Mouse (Mus musculus): Measurements from ENCODE around the gene Nrbp1. TPM values are rescaled to one million over a fixed set of nuclear protein-coding genes. Genes with fewer than 3 reads are reported as not detected.

The Nrbp1 gene
- polyA plus RNA-seq, 2 experiments, result 30.8 to 39.4 TPM

- under 1% methylated on average over 40 of the region's 40 CpGs for WGBS (ENCODE audit: insufficient replicate concordance)
- Histone ChIP-seq H3K27me3 (ENCODE audit: control insufficient read depth, insufficient read depth, low read length) (no peaks in the 10 kb centered on the region), H3K27ac (peak overlapping the region; percentile 84), H3K9me3 (ENCODE audit: control insufficient read depth, low read length) (no peaks in the 10 kb centered on the region), H3K4me2 (ENCODE audit: low read depth) (peak overlapping the region; percentile 83), H3K4me1 (replicated peaks; ENCODE audit: control insufficient read depth in 2 of 2, insufficient read depth in 2 of 2, low read length in 1 of 2) (peaks cover 21 to 22% of the 10 kb centered on the region in 2 experiments), H3K4me3 (ENCODE audit: insufficient read depth in 1 of 2, low read depth in 2 of 2, low read length in 2 of 2) (peak overlapping the region; percentile 88 to 96), H3K9ac (replicated peaks) (peak overlapping the region; percentile 92), H3K36me3 (replicated peaks; ENCODE audit: control insufficient read depth, insufficient read depth, low read depth) (peaks cover 8% of the 10 kb centered on the region; the same call in 1 of the 2 replicates)
- TF ChIP-seq EP300 (IDR thresholded peaks at IDR 0.05; ENCODE audit: low read depth) (no peak), CTCF (IDR thresholded peaks at IDR 0.05; ENCODE audit: low read depth) (peak; percentile 36)
- DNase-seq (ENCODE audit: low read depth in 3 of 3, low spot score in 3 of 3), result peak in 1 of 3 experiments; percentile 31
- peak; percentile 47 for ATAC-seq (ENCODE audit: insufficient read depth)
Observed at GRCm38 (mm10) chr5:31219911-31220447, 20.7 kb upstream of the Nrbp1 start.

GRCm38 (mm10) chr5:31220448-31221303, 20.0 kb upstream of the Nrbp1 start, which contains the start of gene Ppm1g:
Gene Ppm1g, minus strand, starts transcription at chr5:31220687.
- Histone ChIP-seq H3K27me3 (ENCODE audit: control insufficient read depth, insufficient read depth, low read length) (no peaks in the 10 kb centered on the region), H3K27ac (peak within 1 kb of the TSS; percentile 84), H3K9ac (replicated peaks) (peak within 1 kb of the TSS; percentile 92), H3K36me3 (replicated peaks; ENCODE audit: control insufficient read depth, insufficient read depth, low read depth) (peaks cover 6% of the 10 kb centered on the region; the same call in 1 of the 2 replicates), H3K4me1 (replicated peaks; ENCODE audit: control insufficient read depth in 2 of 2, insufficient read depth in 2 of 2, low read length in 1 of 2) (peaks cover 19 to 21% of the 10 kb centered on the region in 2 experiments), H3K4me3 (ENCODE audit: insufficient read depth in 1 of 2, low read depth in 2 of 2, low read length in 2 of 2) (peak within 1 kb of the TSS; percentile 88 to 96), H3K4me2 (ENCODE audit: low read depth) (peak within 1 kb of the TSS; percentile 98), H3K9me3 (ENCODE audit: control insufficient read depth, low read length) (no peaks in the 10 kb centered on the region)
- WGBS (ENCODE audit: insufficient replicate concordance), result under 1% methylated on average over 70 of the region's 70 CpGs
- ATAC-seq (ENCODE audit: insufficient read depth) (peak; percentile 92), DNase-seq (ENCODE audit: low read depth in 3 of 3, low spot score in 3 of 3) (peak; percentile 90 to 91 (median 91))
- TF ChIP-seq EP300 (IDR thresholded peaks at IDR 0.05; ENCODE audit: low read depth) (peak; percentile 20; the same call in 1 of the 2 replicates), CTCF (IDR thresholded peaks at IDR 0.05; ENCODE audit: low read depth) (peak; percentile 9; the same call in 1 of the 2 replicates)

- peak overlapping the region; percentile 65 for H3K9ac ChIP-seq (replicated peaks)
- 0 out of 2 replicates have a peak, but pooled peaks have one; percentile 17 for ATAC-seq (ENCODE audit: insufficient read depth)
- H3K27me3 ChIP-seq (ENCODE audit: control insufficient read depth, insufficient read depth, low read length), result no peaks in the 10 kb centered on the region
- TF ChIP-seq CTCF (IDR thresholded peaks at IDR 0.05; ENCODE audit: low read depth) (peak; percentile 77), EP300 (IDR thresholded peaks at IDR 0.05; ENCODE audit: low read depth) (no peak)
- 11% methylated on average over 11 of the region's 11 CpGs for WGBS (ENCODE audit: insufficient replicate concordance)
- H3K4me3 ChIP-seq (ENCODE audit: insufficient read depth in 1 of 2, low read depth in 2 of 2, low read length in 2 of 2), result peak overlapping the region; percentile 76 to 96
- DNase-seq (ENCODE audit: low read depth in 3 of 3, low spot score in 3 of 3), result peak; percentile 61 to 67 (median 62)
- peak overlapping the region; percentile 98 for H3K4me2 ChIP-seq (ENCODE audit: low read depth)
- H3K27ac ChIP-seq, result peak overlapping the region; percentile 68
- H3K4me1 ChIP-seq (replicated peaks; ENCODE audit: control insufficient read depth in 2 of 2, insufficient read depth in 2 of 2, low read length in 1 of 2), result peaks cover 16 to 21% of the 10 kb centered on the region in 2 experiments
- no peaks in the 10 kb centered on the region for H3K9me3 ChIP-seq (ENCODE audit: control insufficient read depth, low read length)
- peaks cover 2% of the 10 kb centered on the region; the same call in 1 of the 2 replicates for H3K36me3 ChIP-seq (replicated peaks; ENCODE audit: control insufficient read depth, insufficient read depth, low read depth)
Observed at GRCm38 (mm10) chr5:31221304-31221945, 19.2 kb upstream of the Nrbp1 start.

GRCm38 (mm10) chr5:31222696-31223095, 18.0 kb upstream of the Nrbp1 start:
- peaks cover 11 to 14% of the 10 kb centered on the region in 2 experiments for H3K4me1 ChIP-seq (replicated peaks; ENCODE audit: control insufficient read depth in 2 of 2, insufficient read depth in 2 of 2, low read length in 1 of 2)
- 78% methylated on average over 9 of the region's 9 CpGs for WGBS (ENCODE audit: insufficient replicate concordance)
- H3K4me3 ChIP-seq (ENCODE audit: insufficient read depth in 1 of 2, low read depth in 2 of 2, low read length in 2 of 2), result no peak overlapping the region
- no peak overlapping the region for H3K4me2 ChIP-seq (ENCODE audit: low read depth)
- DNase-seq (ENCODE audit: low read depth in 3 of 3, low spot score in 3 of 3), result no peak
- TF ChIP-seq CTCF (IDR thresholded peaks at IDR 0.05; ENCODE audit: low read depth), result no peak
- TF ChIP-seq EP300 (IDR thresholded peaks at IDR 0.05; ENCODE audit: low read depth), result no peak
- no peak overlapping the region for H3K27ac ChIP-seq
- ATAC-seq (ENCODE audit: insufficient read depth), result no peak
- no peaks in the 10 kb centered on the region for H3K36me3 ChIP-seq (replicated peaks; ENCODE audit: control insufficient read depth, insufficient read depth, low read depth)
- no peaks in the 10 kb centered on the region for H3K9me3 ChIP-seq (ENCODE audit: control insufficient read depth, low read length)
- no peak overlapping the region for H3K9ac ChIP-seq (replicated peaks)
- no peaks in the 10 kb centered on the region for H3K27me3 ChIP-seq (ENCODE audit: control insufficient read depth, insufficient read depth, low read length)
